Mouse (Mus musculus) spleen, postnatal 10 days (tissue): ENCODE data around the gene Slc35g2.

ENCODE experiments used
- DNase-seq, 2 experiments: peaks; one replicate each; pipeline ENCODE4 v3.0.0; 2021 to 2022; ENCODE audit warnings: low spot score in 2 of 2

Gene Slc35g2

DNA sequence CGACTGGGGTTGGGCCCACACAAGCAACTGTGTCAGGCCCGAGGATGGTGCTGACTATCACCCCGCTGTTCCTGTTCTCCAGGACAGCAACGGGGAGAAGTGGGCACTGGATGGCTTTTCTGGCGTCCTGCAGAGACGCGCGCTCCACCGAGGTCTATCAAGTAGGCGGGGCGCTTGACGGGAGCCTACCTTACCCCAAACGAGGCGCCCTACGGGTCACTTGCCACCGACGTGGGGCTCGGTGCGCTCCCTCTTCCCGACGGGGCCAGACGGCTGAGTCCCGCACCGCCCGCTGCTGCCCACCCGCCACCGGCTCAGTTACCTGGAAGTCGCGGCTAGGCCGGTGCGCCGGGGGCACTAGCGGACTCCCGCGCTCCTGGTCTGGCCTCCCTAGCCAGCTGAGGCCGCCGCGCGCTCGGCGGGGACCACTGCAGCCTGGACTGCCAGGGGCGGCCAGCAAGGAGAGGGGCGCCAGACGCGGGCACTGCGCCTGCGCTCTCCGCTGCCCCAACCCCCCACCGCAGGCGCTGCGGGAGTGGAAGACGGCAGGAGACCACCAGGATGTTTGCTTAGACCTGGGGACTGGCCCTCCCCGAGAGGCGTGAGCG is at the start of gene Slc35g2:
TSS of gene Slc35g2 (minus strand) at position 465 of the 608 bp plus-strand sequence.
- peak in 1 of 2 experiments; percentile 18 for DNase-seq

DNA sequence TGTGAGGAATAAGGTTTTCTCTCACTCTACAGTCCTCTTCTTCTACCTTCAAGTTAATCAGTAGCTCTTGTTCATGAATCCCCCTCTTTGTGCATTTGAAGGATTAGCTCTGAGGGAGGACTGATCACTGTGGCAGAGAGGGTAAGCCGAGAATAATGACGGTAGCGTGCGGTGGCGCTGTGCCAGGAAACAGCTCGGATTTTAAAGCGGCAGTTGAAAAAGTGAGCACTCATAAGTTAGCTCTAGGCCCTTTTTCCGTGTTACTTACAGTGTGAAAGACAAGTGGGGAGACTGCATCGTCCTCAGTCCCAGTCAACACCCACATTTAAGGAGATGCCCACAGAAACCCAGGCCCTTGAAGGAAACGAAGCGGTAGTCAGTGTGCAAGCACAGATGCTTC is 46.1 kb upstream of the Slc35g2 start:
- no peak for DNase-seq

DNA sequence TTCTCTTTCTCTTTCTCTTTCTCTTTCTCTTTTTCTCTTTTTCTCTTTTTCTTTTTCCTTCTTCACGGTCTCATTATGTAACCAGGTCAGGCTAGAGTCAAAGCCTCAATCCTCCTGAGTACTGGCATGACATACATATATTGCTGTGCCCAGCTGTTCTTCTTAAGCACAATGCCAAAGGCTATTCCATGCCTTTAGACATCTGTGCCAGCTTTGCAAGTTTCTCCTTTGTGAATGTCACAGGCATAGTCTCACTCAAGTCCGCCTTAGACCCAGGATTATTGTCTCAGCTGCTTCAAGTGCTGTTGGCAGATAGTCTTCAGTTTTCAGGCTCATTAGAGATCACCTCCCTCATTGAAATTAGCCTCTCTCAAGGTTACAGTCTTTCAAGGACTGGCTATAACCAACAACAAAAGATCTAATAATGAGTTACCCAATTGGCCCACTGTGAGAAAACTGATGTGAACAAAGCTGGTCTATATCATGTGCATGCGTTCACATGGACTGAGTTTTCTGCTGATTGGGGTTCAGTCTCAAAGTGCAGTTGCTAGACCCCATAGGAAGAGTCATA is 42.7 kb upstream of the Slc35g2 start:
- DNase-seq = no peak

DNA sequence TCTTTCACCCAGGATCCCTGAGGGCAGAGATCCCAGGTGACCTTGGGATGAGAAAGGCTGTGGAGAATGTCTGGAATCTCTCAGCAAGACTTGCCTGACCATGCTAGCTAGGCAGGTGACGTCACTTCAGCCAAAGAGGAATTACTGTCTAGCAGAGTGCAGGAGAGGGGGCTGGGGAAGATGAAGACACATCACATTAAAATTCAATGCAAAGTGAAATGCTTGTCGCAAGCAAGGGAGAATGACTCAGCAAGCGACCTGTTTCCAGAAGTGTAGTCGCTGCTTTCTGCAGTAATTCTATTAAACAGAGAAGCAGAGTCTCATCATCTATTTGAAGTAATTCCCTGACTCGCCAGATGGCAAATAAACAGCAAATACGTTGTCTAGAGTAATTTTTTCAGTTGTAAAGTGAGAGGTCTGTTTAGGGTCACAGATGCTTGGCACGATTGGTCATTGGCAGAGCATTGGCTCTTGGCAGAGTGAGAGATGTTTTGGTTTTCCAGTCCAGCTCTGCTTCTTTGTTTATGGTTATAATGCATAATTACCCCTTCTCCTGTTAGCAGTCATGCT is 35.2 kb upstream of the Slc35g2 start:
- no peak for DNase-seq

DNA sequence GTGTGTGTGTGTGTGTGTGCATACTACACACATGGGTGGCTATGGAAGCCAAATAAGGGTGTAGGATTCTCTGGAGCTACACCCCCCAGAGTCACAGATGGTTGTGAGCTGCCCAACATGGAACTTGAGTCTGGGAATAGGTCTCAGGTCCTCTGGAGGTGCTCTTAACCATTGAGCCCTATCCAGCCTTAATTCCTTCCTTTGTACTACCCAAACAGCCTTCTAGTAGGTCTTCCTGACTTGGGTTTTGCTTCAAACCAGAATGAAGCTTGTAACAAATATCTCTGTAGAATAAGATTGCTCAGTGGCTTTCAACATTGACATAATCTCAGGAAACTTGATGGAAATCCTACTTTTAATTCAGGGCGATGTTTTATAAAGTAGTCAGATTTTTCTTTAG is 34.6 kb upstream of the Slc35g2 start:
- DNase-seq = no peak

DNA sequence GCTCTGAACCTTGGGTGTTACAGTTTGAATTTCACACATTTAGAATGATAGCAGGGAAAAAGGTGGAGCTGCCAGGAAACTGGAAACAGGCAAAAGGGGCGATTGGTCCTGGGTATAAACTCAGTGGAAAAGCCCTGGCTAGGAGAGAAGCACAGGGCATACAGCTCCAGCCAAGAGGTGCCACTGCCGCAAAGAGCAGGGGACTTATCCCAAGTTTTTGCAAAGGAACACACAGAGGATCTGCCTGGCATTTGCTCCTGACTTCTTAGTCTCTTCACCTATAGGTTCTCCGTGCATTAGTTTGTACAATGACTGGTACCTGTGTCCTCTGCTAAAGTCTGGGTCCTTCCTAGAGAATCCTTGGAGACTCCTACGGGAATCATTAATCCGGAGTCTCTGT is 32.3 kb upstream of the Slc35g2 start:
- DNase-seq = no peak

DNA sequence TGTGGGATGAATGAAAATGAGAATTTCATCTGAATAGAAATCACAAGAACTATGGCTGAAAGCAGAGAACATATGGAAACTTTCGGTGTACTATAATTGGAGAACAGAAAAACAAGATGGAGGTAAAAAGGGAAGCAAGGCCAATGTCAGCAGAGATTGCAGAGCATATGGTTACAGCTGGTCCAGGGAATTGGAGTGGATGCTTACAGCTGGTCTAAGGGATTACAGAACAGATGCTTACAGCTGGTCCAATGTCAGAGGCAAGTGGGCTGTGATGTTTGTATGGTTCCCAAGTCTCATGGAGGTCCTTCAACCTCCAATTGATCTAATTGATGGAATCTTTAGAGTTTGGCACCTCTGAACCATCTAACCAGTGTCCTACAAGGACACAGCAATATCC is 31.2 kb upstream of the Slc35g2 start:
- no peak for DNase-seq

DNA sequence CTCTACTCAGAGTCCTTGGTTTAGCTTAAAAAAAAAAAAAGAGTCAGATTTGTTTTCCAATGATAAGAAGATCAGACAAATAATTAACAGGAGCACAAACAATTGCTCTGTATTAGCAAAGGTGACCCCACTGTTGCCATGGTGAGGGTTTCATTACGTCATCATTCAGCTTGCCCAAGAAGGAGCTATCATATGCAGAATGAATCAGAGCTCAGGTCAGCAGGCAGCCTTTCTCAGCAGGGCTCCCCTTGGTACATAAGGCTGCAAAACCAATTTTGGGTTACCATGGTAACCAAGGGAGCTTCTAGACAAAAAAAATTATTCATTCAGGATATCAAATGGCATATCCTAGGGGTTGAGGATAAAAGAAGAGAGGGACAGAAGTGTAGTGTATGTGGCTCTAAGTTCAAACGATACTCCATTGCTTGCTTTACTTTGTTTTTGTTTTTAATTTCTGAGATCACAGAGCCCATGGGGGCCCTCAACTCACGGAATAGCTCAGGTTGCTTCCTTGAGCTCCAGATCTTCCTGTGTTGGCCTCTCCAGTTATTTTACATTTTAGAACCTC is 29.0 kb upstream of the Slc35g2 start:
- DNase-seq = no peak

DNA sequence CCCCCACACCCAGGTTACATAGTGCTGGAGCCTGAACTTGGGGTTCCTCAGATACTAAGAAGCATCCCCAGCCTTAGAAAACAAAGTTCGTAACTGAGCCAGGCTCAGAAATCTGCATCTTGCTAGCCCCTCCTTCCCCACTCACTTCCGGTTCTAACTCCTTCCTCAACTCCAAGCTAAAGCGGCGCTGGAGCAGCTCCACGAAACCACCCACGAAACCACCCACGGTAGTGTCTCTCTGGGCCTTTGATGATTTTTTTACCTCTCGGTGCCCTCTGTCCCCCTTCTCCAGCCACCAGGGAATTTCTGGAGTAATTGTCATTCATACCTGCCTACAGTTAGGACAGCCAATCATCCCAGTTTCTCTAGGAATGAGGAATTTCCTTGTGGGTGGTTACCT is 26.7 kb upstream of the Slc35g2 start, which contains the start of gene Stag1:
TSS of gene Stag1 (plus strand) at position 253 of the 400 bp plus-strand sequence.
- DNase-seq = no peak

DNA sequence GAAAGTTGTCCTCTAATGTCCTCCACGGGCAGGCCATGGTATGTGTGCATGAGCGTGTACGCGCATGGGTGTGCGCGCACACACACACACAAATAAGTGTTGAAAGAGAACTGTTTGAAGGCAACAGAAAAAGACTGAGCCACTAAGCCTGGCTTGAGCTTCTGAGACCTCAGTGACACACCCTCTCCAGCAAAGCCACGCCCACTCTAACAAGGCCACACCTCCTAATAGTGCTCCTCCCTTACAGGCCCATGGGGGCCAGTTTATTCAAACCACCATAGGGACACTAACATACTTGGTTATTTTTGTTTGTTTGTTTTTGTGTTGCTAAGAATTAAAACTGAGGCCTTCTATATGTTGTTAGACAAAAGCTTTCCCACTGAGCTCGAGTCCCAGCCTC is 25.4 kb upstream of the Slc35g2 start:
- DNase-seq = no peak

DNA sequence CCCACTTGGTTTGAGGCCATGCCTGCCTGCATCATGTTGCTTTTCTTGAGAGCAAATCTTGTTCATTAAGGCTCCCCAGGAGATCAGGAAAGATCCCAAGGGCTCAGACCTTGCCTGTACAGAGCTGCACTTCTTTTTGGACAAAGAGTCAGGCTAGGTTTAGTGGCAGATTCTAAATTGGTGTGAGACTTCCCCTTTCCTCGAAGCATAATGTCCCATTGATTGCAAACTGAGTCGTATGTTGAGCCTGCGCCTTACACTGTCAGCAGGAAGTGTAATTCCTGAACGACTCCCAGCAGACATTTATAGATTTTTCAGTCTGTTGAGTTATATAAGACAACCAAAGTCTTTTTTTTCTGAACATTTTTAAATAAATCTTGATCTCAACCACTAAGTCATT is 19.6 kb upstream of the Slc35g2 start:
- DNase-seq = no peak

DNA sequence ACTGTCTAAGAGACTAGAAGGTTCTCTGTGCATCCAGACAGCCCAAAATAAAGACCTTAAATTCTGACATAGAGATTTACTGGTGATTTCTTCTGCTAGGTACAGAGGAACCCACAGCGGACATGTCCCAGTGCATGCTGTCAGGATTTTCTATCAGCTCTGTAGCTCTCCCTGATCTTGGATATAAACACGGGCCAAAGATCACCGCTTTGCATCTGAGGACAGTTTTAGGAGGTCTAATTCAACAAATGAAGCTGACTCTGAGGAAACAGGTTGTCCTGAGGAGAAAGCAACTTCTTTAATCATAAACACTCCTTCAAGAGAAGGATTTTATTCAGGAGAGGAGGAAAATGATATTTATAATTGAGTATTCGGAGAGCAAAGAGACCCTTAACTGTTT is 13.1 kb upstream of the Slc35g2 start:
- no peak for DNase-seq

DNA sequence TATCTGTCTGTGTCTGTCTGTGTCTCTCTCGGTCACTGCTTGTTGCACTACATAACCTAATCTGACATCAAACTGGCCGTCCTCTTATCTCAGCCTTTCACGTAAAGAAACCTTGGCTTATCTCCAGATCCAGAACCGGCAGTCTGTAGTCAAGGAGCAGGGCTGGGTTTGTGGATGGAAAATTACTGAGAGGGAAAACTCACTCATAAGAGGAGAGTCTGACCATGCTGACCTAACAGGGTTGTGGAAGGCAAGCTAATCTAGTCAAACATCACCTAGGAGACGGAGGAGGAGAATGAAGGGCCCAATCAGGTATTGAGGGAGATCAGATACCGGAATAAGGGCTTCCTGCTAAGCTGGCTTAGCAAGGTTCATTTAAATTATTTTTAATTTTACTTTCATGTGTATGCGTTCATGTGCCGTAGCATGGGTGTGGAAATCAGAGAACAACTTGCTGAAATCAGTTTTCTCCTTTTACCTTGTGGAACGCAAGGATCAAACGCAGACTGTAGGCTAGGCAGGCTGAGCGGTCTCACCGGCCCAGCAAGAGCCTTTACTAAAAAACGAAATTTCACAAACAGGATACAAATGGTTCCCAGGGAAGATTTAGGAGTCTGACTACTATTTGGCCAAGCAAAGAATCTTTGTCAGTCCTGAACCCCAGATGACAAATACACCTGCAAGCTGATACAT is 12.1 kb upstream of the Slc35g2 start:
- no peak for DNase-seq

DNA sequence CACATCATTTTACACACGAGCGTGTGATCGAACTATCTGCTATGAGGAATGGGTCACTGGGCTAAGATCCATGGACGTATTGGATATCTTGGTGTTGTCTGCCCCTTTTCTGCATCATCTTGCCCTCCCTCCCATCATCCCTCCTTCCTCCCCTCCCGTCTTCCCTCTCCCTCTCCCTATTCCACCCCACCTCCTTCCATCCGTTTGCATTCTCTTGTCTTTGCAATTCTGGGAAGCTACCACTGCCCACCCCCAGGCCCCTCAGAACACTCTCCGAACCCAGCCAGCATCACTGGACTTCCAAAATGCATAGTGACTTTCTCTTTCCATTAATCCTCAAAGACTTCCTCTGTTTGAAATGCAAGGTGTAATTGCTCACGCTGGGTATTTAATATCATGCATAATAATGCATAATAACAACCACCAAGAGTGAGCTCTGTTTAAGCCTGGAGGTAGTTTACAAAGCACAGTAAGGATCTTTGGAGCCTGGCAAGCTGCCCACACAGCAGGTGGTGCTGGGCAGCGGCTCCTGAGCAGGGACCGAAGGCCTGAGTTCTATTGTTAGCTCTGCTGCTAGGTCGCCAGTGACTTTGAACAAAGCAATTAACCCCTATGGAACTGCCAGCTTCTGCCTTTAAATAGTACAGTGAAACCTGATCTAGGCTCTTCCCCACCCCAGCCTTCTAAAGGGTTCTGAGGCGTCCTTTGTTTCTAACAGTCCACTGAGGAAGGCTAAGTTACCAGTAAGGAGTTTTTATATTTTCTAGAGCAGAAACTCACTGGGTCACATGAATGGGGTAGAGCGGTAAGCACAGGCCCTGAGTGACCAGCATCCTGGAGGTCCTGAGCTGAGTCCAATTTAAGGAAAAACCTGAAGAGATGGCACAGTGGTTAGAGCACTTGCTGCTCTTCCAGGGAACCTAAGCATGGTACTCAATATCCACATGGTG is 10.9 kb upstream of the Slc35g2 start:
- no peak for DNase-seq

DNA sequence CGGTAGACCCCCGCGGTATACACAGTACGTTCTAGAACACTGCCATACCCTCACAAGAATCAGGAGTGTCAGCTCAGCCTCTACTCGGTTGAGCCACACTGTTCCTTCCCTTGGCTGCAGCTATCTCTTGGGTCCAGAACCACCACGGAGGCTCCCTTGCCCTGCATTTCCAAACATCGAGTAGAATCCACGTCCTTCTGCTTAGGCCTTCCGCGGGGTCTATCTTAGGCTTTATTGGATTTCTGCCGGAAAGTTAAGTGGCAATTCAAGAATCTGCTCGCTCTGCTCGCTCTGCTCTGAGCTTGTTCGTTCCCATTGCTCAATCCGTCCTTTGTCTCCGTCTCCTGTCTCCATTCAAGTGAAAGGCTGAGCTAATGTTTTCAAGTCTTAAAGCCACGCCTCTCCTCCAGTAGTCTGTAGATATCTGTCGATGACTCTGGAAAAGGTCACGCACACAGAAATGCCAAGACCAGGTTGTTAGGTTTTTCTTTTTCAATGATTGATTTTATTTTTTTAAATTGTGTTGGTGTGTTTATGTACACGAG is 9.4 kb upstream of the Slc35g2 start:
- DNase-seq = no peak

DNA sequence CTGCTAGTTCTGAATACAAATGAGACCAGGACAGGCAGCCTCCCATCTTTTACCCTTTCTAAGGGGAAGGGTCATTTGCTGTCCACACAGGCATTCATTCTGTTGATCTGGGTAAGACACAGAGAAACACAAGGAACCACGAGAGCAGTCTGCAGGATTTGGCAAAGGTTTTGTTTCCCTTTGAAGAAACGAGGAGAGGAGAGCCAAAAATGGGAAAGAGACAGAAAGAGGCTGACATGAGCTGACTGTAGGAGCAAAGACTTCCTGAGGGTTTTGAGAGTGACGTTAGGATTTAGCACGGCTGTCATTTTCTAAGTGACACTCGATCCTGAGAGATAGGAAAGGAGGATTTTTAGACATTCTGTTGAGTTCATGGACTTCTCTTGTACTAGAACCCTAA is 3.1 kb upstream of the Slc35g2 start:
- DNase-seq = no peak

DNA sequence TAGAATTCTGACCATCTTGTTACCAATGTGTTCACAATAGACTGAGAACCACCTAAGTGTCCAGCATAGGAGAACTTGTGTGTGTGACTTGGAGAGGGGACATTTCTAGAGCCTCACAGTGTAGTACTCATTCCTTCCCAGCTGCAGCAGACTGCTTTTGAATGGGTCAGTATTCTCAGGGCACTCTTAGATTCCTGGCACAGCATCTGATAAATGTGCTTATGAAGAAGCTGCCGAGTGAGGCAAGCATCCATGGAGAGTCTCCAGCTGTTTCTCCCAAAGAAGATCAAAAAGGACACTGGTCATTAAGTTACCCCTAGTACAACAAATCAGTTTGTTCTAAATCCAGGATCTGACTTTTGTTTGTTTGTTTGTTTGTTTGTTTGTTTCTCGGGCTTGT is 2.4 kb upstream of the Slc35g2 start:
- DNase-seq = no peak

DNA sequence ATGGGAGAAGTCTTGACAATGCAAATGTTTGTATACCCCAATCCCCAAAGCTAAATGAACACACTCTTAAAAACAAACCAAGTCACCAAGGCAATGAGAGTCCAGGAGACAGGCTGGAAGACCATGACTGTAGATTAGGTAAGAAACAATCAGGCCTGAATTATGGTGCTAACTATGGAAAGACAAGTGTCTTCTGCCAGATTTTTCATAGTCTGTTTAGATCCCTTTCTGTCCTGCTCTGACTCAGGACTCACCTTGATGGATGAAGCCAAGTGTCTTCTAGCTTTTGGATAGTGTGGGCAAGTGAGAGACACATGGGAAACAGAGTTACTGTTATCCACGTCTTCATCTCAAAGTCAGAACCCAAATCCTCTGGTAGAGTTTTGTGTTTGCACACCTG is 621 bp upstream of the Slc35g2 start:
- DNase-seq = no peak

DNA sequence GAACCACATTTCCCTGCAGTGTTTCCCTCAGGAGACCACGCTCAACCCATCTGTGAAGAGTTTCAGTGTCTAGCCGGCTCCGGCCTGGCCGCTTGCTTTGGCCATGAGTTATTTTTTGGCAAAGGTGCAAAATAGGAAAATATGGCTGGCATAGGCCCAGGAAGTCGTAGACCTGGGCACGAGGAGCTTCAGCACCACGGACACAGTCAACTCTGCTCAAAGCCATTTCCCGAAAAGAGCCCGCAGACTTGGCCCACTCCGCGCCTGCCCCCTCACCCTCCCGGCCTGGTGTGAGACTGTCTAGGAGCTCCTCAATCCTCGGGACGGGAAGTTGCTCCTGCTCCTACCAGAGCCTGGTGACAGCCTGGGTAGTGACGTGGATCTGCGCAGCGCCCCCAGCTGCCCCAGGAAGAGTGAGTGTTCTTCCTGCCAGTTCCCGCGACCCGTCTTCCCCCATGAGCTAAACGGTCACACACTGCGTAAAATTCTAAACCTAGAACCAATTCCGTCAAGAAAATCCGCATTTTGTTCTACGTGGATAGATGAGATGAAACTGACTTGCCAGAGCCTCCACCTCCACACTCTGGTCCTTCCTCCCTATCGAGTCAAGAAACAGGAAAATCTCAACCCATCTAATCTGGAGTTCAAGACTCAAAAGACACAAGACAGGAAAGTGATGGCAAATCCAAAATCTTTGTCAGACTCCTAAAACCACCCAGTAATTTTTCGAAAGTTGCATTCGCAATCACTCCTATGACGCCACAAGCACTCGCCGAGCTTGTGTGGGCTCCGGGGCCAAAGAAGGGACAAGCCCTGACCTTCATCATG is 878 bp downstream of the Slc35g2 start:
- DNase-seq = peak in 1 of 2 experiments; percentile 17

DNA sequence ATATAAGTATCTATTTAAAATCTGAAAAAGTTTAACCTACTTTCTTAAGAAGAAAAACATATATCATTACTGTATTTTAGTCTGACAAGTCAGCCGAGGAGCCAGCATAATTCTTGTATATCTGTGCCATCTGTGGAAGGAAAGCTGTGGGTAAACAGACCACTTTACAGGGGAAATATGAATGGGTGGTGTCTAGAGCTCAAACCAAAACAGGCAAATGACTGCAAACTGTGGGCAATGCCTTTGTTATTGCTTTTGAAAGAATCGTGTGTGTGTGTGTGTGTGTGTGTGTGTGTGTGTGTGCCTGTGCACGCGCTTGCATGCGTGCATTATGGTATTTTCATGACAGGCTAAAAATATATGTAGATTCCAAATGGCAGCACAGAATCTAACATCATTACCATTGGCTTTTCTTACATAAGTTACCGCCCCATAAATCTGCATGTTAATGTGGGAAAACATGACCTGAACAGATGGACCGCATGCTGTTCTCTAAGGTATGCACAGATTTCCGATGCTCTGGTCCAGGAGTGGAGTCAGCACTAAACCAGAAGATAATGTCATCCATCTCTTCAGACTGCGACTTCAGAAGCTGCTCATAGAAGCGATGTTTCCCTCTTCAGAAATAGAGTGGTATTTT is 10.5 kb downstream of the Slc35g2 start:
- no peak for DNase-seq
